Mouse (Mus musculus): ENCODE results near the gene Bcl2l13. TPM values are rescaled to one million over a fixed set of nuclear protein-coding genes. Genes with fewer than 3 reads are reported as not detected.

Gene Bcl2l13
- total RNA-seq, 2 experiments from 2014 or later = 20.9 to 38.7 TPM

Other genes starting within 250 kb of the Bcl2l13 start
- 13.1 and 19.2 TPM in 2 replicates for gene Cecr2, start 169.8 kb upstream of the Bcl2l13 start, total RNA-seq (2015; ENCODE audit: low replicate concordance)
- 17.0 and 25.6 TPM in 2 replicates for gene Cecr2, start 169.8 kb upstream of the Bcl2l13 start, total RNA-seq (2017; ENCODE audit: low replicate concordance)
- gene Slc25a18, start 62.6 kb upstream of the Bcl2l13 start, total RNA-seq (2015; ENCODE audit: low replicate concordance) = not detected in 2 replicates
- gene Slc25a18, start 62.6 kb upstream of the Bcl2l13 start, total RNA-seq (2017; ENCODE audit: low replicate concordance) = 0.26 TPM in 1 of 2 replicates, not detected in the other
- gene Atp6v1e1, start 13.4 kb upstream of the Bcl2l13 start, total RNA-seq (2015; ENCODE audit: low replicate concordance) = 131 and 140 TPM in 2 replicates
- gene Atp6v1e1, start 13.4 kb upstream of the Bcl2l13 start, total RNA-seq (2017; ENCODE audit: low replicate concordance) = 234 and 332 TPM in 2 replicates
- 19.6 and 21.3 TPM in 2 replicates for gene Bid, start 80.6 kb downstream of the Bcl2l13 start, total RNA-seq (2015; ENCODE audit: low replicate concordance)
- gene Bid, start 80.6 kb downstream of the Bcl2l13 start, total RNA-seq (2017; ENCODE audit: low replicate concordance) = 5.6 and 9.9 TPM in 2 replicates